13 mouse cellular contexts compared by ENCODE assay signal in genomic region chr10:67487496-67487895, GRCm38 (mm10). TPM values are rescaled to one million over a fixed set of nuclear protein-coding genes. Genes with fewer than 3 reads are reported as not detected.
DNase-seq lines count a peak whose midpoint lies in the region; ATAC-seq lines count a peak whose summit lies in the region.
"Had no signal": no experiment of that assay in that cellular context is flagged by ENCODE, and none has a peak within 500 bp of the region (broad histone marks: within the 10 kb centered on the region; RNA-seq: fewer than 3 reads in every experiment).

No protein-coding gene starts in this region.

- 0 out of 2 replicates have a peak, but pooled peaks cover 6% of the 10 kb centered on the region for H3K9me3 ChIP-seq in hindbrain, embryonic 13.5 days

- H3K36me3 ChIP-seq in hindbrain, embryonic 13.5 days, result no peaks in the 10 kb centered on the region
- H3K36me3 ChIP-seq: heart, embryonic 10.5 days; neural tube, embryonic 12.5 days had no signal

- DNase-seq in adrenal gland, adult 2 months, result peak; percentile 47
- no peak for DNase-seq in adrenal gland, adult 8-10 months
- peak; percentile 66 for DNase-seq in right cerebral cortex, adult 18-20 months
- DNase-seq in right cerebral cortex, postnatal 14 days, result no peak
- DNase-seq in kidney, postnatal 10 days, result peak; percentile 30
- no peak for DNase-seq in heart, adult 8-10 months (ENCODE audit: low spot score)
- no peak for DNase-seq in ovary, adult 18-20 months (ENCODE audit: low spot score)
- DNase-seq: B cell, adult 2 months; cerebellum, postnatal 10 days; lung, postnatal 4 days had no signal

- no peak overlapping the region for H3K4me3 ChIP-seq in hindbrain, embryonic 13.5 days
- H3K4me3 ChIP-seq: heart, embryonic 10.5 days; neural tube, embryonic 12.5 days had no signal

- H3K27me3 ChIP-seq in hindbrain, embryonic 13.5 days, result no peaks in the 10 kb centered on the region
- H3K27me3 ChIP-seq: neural tube, embryonic 12.5 days had no signal

- no peak overlapping the region for H3K4me2 ChIP-seq in hindbrain, embryonic 13.5 days
- H3K4me2 ChIP-seq: neural tube, embryonic 12.5 days had no signal

- H3K27ac ChIP-seq in hindbrain, embryonic 13.5 days, result no peak overlapping the region
- H3K27ac ChIP-seq: heart, embryonic 10.5 days; neural tube, embryonic 12.5 days had no signal

- no peaks in the 10 kb centered on the region for H3K4me1 ChIP-seq in hindbrain, embryonic 13.5 days (replicated peaks)
- H3K4me1 ChIP-seq: heart, embryonic 10.5 days; neural tube, embryonic 12.5 days had no signal

- ATAC-seq in hindbrain, embryonic 13.5 days (ENCODE audit: low FRiP score), result no peak

- WGBS in hindbrain, embryonic 13.5 days, result 92% methylated on average over 7 of the region's 7 CpGs

- H3K9ac ChIP-seq in hindbrain, embryonic 13.5 days, result no peak overlapping the region
- H3K9ac ChIP-seq: neural tube, embryonic 12.5 days had no signal

RNA-seq across cellular contexts. Expression of gene Egr2, which starts 47.8 kb away (rescaled TPM):
- total RNA-seq in adrenal gland, adult 2 months (2021), result 1 to 10 TPM in 1 of 2 experiments, under 1 TPM in 1; 0.61 to 1.3 TPM
- 1.8 and 3.1 TPM in 2 replicates for polyA plus RNA-seq in adrenal gland, adult 2 months (2012; rRNA removed)
- 1 to 10 TPM in 3 of 4 experiments, under 1 TPM in 1; 0.35 to 1.3 (median 1.2) TPM for total RNA-seq in adrenal gland, adult 8-10 months (2022)
- total RNA-seq in heart, adult 8-10 months (2022), result under 1 TPM; 0.19 to 0.98 (median 0.59) TPM
- 3.8 and 4.1 TPM in 2 replicates for polyA plus RNA-seq in hindbrain, embryonic 13.5 days (2015; fragmentation: Nextera tagmentation; extraction: Ambion mirVana)

Comparison
In these comparisons a context has a peak if more than half of its experiments do, and no peak if none do; other contexts are left out.
1. DNase-seq: peak in adrenal gland, adult 2 months (single experiment), right cerebral cortex, adult 18-20 months (single experiment) and kidney, postnatal 10 days (single experiment); none in adrenal gland, adult 8-10 months (single experiment), right cerebral cortex, postnatal 14 days (single experiment), heart, adult 8-10 months (single experiment) and ovary, adult 18-20 months (single experiment).